Mouse (Mus musculus) lung, postnatal 0 days (tissue): ENCODE results near the gene Rbp1. TPM values are rescaled to one million over a fixed set of nuclear protein-coding genes. Genes with fewer than 3 reads are reported as not detected.

ENCODE experiments used
- ATAC-seq: fragments of 200-750 bp; cut with Nextera tagmentation; 2 replicates; pipeline ENCODE4 v1.8.0; 2017; ENCODE audit warnings: moderate library complexity
- DNase-seq: peaks from one replicate; pipeline ENCODE4 v3.0.0-alpha.2; 2016; ENCODE audit warnings: low spot score
- H3K27ac ChIP-seq: fragments of 300-500 bp; sonication (generic); 2 replicates; pipeline ENCODE4 v1.5.1; 2014; ENCODE audit warnings: antibody characterized with exemption, mild to moderate bottlenecking, low read length, mixed read lengths
- H3K27me3 ChIP-seq: fragments of 300-500 bp; sonication (generic); replicated peaks from 2 replicates; pipeline ENCODE4 v1.6.1; 2014; ENCODE audit warnings: low read length, mixed read lengths; ENCODE audit not compliant: insufficient read depth
- H3K36me3 ChIP-seq: fragments of 300-500 bp; sonication (generic); 2 replicates; pipeline ENCODE4 v1.6.1; 2014; ENCODE audit warnings: low read length, mixed read lengths; ENCODE audit not compliant: insufficient read depth
- H3K4me1 ChIP-seq: fragments of 300-500 bp; sonication (generic); 2 replicates; pipeline ENCODE4 v1.6.1; 2014; ENCODE audit warnings: antibody characterized with exemption, low read depth, low read length, mixed read lengths; ENCODE audit not compliant: insufficient read depth
- H3K4me2 ChIP-seq: fragments of 300-500 bp; sonication (generic); replicated peaks from 2 replicates; pipeline ENCODE4 v1.6.1; 2014; ENCODE audit warnings: low read depth, mild to moderate bottlenecking, low read length, moderate library complexity, mixed read lengths
- H3K4me3 ChIP-seq: fragments of 300-500 bp; sonication (generic); 2 replicates; pipeline ENCODE4 v1.5.1; 2014; ENCODE audit warnings: low read depth, low read length
- H3K9ac ChIP-seq: fragments of 300-500 bp; sonication (generic); replicated peaks from 2 replicates; pipeline ENCODE4 v1.6.1; 2014; ENCODE audit warnings: low read depth, mild to moderate bottlenecking
- H3K9me3 ChIP-seq: fragments of 300-500 bp; sonication (generic); 2 replicates; pipeline ENCODE4 v1.6.1; 2016; ENCODE audit warnings: low read length, mixed read lengths
- CTCF ChIP-seq: IDR thresholded peaks from 2 replicates; pipeline ENCODE4 v1.5.1; 2016; ENCODE audit warnings: antibody characterized with exemption, mild to moderate bottlenecking
- EP300 ChIP-seq: IDR thresholded peaks from 2 replicates; pipeline ENCODE4 v1.6.1; 2016; ENCODE audit warnings: antibody characterized with exemption, mild to moderate bottlenecking, control low read depth
- WGBS: fragments of 180-500 bp; shearing (Covaris S2); extraction: QIAGEN DNeasy Blood & Tissue Kit; methylation state at CpG from one replicate; pipeline ENCODE4 v1.1.7; 2014; 5-methylcytosine and 5-hydroxymethylcytosine counted together
- polyA plus RNA-seq: library from polyadenylated mRNA; unstranded; fragments of >200 nt; fragmentation: Nextera tagmentation; extraction: Ambion mirVana; gene quantifications from 2 replicates; pipeline ENCODE4 v1.2.1, GENCODE M21; 2015

Gene Rbp1
- polyA plus RNA-seq, 1 experiment from 2014 or later = 72.6 TPM

DNA sequence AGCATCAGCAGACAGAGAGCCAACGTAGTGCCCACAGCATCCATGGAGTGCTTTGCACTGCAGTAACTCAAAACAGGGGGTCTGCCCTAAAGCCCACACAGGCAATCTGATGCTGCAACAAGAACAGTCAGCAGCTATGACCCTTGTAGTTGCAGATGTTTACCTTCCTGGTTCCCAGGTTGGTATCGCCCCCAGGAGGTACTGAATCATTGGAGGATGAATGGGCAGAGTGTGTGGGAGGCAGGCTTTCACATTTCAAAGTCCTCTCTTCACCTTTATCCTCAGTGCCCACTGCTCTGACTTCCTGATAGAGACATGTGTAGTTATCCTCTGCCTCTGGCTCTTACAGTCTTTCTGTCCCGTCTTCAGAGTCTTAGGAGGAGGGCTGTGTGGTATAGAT is 858 bp upstream of the Rbp1 start:
- DNase-seq (no peak), ATAC-seq (no peak)
- no peaks in the 10 kb centered on the region for H3K27me3 ChIP-seq
- 45% methylated on average over 3 of the region's 3 CpGs for WGBS
- H3K36me3 ChIP-seq = no peaks in the 10 kb centered on the region
- H3K4me3 ChIP-seq = no peak overlapping the region
- H3K9me3 ChIP-seq = no peaks in the 10 kb centered on the region
- no peak for TF ChIP-seq CTCF
- no peak for TF ChIP-seq EP300
- no peak overlapping the region for H3K4me2 ChIP-seq
- H3K4me1 ChIP-seq = peaks cover 3% of the 10 kb centered on the region
- H3K27ac ChIP-seq = no peak overlapping the region
- no peak overlapping the region for H3K9ac ChIP-seq

DNA sequence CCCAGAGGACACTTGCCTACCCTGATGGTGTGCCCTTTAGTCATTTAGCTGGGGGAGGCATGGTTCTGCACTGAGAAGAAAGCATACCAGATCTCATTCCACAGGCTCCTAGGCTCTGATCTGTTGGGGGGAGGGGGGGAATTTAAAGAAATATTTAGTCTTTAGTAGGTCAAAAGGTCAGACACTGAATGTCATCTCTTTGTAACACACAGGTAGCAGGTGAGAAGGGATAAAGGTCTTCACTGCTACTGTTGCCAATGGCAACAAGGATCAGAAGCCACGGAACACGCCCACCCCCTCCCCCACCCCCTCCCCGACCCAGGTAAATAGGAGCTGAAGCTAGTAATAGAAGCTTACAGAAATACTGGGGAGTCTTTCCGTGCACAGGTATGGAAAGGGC is 930 bp downstream of the Rbp1 start:
- no peaks in the 10 kb centered on the region for H3K27me3 ChIP-seq
- 15% methylated on average over 4 of the region's 4 CpGs for WGBS

DNA sequence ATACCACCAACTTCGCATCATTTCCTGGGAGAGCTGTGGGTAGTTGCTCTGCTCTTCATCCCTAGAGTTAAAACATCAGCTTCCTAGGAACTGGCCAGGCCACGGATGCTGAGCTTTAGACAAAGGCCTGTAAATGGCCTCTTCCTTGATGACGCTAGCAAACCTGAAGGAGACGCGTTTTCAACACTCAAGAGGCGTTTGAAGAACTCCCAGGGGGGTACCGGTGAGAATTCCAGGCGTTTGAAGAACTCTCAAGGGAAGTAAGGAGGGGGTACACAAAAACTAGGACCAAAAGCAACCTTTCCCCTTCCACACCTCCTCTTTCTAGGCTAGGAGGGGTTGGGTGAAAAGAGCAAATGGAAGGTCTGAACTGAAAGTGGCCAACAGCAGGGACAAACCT is 1.5 kb downstream of the Rbp1 start:
- no peak for DNase-seq
- H3K27ac ChIP-seq = no peak overlapping the region
- ATAC-seq = no peak

More for the DNA sequence above, 930 bp downstream of the Rbp1 start:
- ATAC-seq (no peak), DNase-seq (no peak)
- H3K27ac ChIP-seq = no peak overlapping the region
- H3K4me1 ChIP-seq = peaks cover 3% of the 10 kb centered on the region
- H3K4me2 ChIP-seq = no peak overlapping the region
- H3K9ac ChIP-seq = no peak overlapping the region
- H3K4me3 ChIP-seq = no peak overlapping the region
- no peak for TF ChIP-seq EP300
- TF ChIP-seq CTCF = no peak
- H3K36me3 ChIP-seq = no peaks in the 10 kb centered on the region
- H3K9me3 ChIP-seq = no peaks in the 10 kb centered on the region

DNA sequence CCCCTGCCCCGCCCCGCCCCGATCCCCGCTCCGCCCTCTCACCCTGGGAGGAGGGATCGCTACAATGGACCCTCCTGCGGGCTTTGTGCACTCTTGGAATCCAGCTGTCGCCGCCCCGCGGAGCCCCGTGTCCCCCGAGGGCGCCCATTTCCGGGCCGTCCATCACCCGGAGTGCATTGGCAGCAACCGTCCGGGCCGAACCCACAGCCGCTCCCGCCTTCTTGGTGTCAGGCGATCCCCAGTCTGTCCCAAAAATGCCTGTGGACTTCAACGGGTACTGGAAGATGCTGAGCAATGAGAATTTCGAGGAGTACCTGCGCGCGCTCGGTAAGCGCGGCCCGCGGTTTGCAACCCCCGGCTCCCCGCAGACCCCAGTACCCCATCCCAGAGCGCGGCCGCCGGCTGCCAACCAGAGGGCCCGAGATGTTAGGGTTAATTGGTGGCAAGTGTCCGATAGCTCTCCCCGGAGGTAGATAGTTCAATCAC is 2.0 kb downstream of the Rbp1 start:
- Histone ChIP-seq H3K4me3 (peak overlapping the region; percentile 56), H3K36me3 (no peaks in the 10 kb centered on the region), H3K4me2 (peak overlapping the region; percentile 77), H3K27ac (0 out of 2 replicates have a peak overlapping the region, but pooled peaks have one; percentile 43), H3K9ac (peak overlapping the region; percentile 56), H3K9me3 (no peaks in the 10 kb centered on the region), H3K27me3 (no peaks in the 10 kb centered on the region), H3K4me1 (peaks cover 9% of the 10 kb centered on the region)
- DNase-seq (peak; percentile 74), ATAC-seq (peak; percentile 76)
- TF ChIP-seq EP300 (no peak), CTCF (no peak)
- WGBS = under 1% methylated on average over 42 of the region's 42 CpGs

More for the DNA sequence above, 1.5 kb downstream of the Rbp1 start:
- H3K9me3 ChIP-seq = no peaks in the 10 kb centered on the region
- TF ChIP-seq EP300 = no peak
- no peak for TF ChIP-seq CTCF
- peak overlapping the region; percentile 56 for H3K4me3 ChIP-seq
- H3K9ac ChIP-seq = no peak overlapping the region
- no peaks in the 10 kb centered on the region for H3K36me3 ChIP-seq
- H3K27me3 ChIP-seq = no peaks in the 10 kb centered on the region
- peak overlapping the region; percentile 77 for H3K4me2 ChIP-seq
- WGBS = 5% methylated on average over 8 of the region's 8 CpGs
- H3K4me1 ChIP-seq = peaks cover 5% of the 10 kb centered on the region

- H3K27ac ChIP-seq = peak overlapping the region; percentile 43
- peak overlapping the region; percentile 77 for H3K4me2 ChIP-seq
- H3K9ac ChIP-seq = peak overlapping the region; percentile 56; the same call in 1 of the 2 replicates
- no peaks in the 10 kb centered on the region for H3K9me3 ChIP-seq
- DNase-seq (no peak), ATAC-seq (no peak)
- H3K27me3 ChIP-seq = no peaks in the 10 kb centered on the region
- 13% methylated on average over 19 of the region's 19 CpGs for WGBS
- peaks cover 13% of the 10 kb centered on the region for H3K4me1 ChIP-seq
- H3K4me3 ChIP-seq = peak overlapping the region; percentile 56
- H3K36me3 ChIP-seq = no peaks in the 10 kb centered on the region
- TF ChIP-seq CTCF (no peak), EP300 (no peak)
These were observed 2.7 kb downstream of the Rbp1 start for GRCm38 (mm10) chr9:98425351-98425880.

- 34% methylated on average over 4 of the region's 4 CpGs for WGBS
- Histone ChIP-seq H3K36me3 (no peaks in the 10 kb centered on the region), H3K4me2 (no peak overlapping the region), H3K4me3 (no peak overlapping the region), H3K9me3 (no peaks in the 10 kb centered on the region), H3K9ac (no peak overlapping the region), H3K4me1 (peaks cover 13% of the 10 kb centered on the region), H3K27ac (peak overlapping the region; percentile 64), H3K27me3 (no peaks in the 10 kb centered on the region)
- no peak for DNase-seq
- ATAC-seq = no peak
- no peak for TF ChIP-seq EP300
These were observed 5.3 kb downstream of the Rbp1 start for GRCm38 (mm10) chr9:98427906-98428517.
